Mouse (Mus musculus) c-Kit-negative CD71-positive TER-119-positive erythroid progenitor cells, embryonic 14.5 days (primary cell): ENCODE data around the gene Mindy2.

Experiments
- DNase-seq: peaks from one replicate; pipeline ENCODE4 v3.0.0-alpha.2; 2013; ENCODE audit warnings: low read depth, low spot score

The Mindy2 gene

GRCm38 (mm10) chr9:70668048-70668447, 11.1 kb upstream of the Mindy2 start:
- DNase-seq = no peak

- no peak for DNase-seq
Measured at GRCm38 (mm10) chr9:70666811-70667210, 9.8 kb upstream of the Mindy2 start.

GRCm38 (mm10) chr9:70665372-70666145, 8.6 kb upstream of the Mindy2 start:
- DNase-seq = no peak

GRCm38 (mm10) chr9:70664847-70665246, 7.9 kb upstream of the Mindy2 start:
- DNase-seq = no peak

- DNase-seq = no peak
Measured at GRCm38 (mm10) chr9:70658266-70658665, 1.3 kb upstream of the Mindy2 start.

- DNase-seq = no peak
Measured at GRCm38 (mm10) chr9:70656130-70657007, 605 bp downstream of the Mindy2 start, which contains the start of gene Gm10642. Gene Gm10642, plus strand, starts transcription at chr9:70656251.

- DNase-seq = no peak
Measured at GRCm38 (mm10) chr9:70655764-70656129, 1.2 kb downstream of the Mindy2 start.

GRCm38 (mm10) chr9:70654496-70654895, 2.5 kb downstream of the Mindy2 start:
- no peak for DNase-seq

GRCm38 (mm10) chr9:70653875-70654274, 3.1 kb downstream of the Mindy2 start:
- no peak for DNase-seq

- DNase-seq = no peak
Measured at GRCm38 (mm10) chr9:70652221-70652620, 4.8 kb downstream of the Mindy2 start.

- no peak for DNase-seq
Measured at GRCm38 (mm10) chr9:70650994-70651393, 6.0 kb downstream of the Mindy2 start.

- DNase-seq = no peak
Measured at GRCm38 (mm10) chr9:70650260-70650659, 6.7 kb downstream of the Mindy2 start.

- DNase-seq = no peak
Measured at GRCm38 (mm10) chr9:70636748-70637147, 20.2 kb downstream of the Mindy2 start.

GRCm38 (mm10) chr9:70631665-70632064, 25.3 kb downstream of the Mindy2 start:
- no peak for DNase-seq

- DNase-seq = no peak
Measured at GRCm38 (mm10) chr9:70629711-70630110, 27.3 kb downstream of the Mindy2 start.

GRCm38 (mm10) chr9:70611026-70611673, 45.8 kb downstream of the Mindy2 start:
- DNase-seq = no peak

GRCm38 (mm10) chr9:70602186-70602845, 54.7 kb downstream of the Mindy2 start:
- no peak for DNase-seq

- no peak for DNase-seq
Measured at GRCm38 (mm10) chr9:70598271-70598670, 58.7 kb downstream of the Mindy2 start.

GRCm38 (mm10) chr9:70591486-70591885, 65.5 kb downstream of the Mindy2 start:
- DNase-seq = no peak

GRCm38 (mm10) chr9:70590775-70591174, 66.2 kb downstream of the Mindy2 start:
- DNase-seq = no peak

GRCm38 (mm10) chr9:70587171-70587570, 69.8 kb downstream of the Mindy2 start:
- DNase-seq = no peak

- DNase-seq = no peak
Measured at GRCm38 (mm10) chr9:70585172-70585571, 71.8 kb downstream of the Mindy2 start.
